Mouse (Mus musculus) embryo, embryonic 9.5 days (tissue): ENCODE measurements around the gene Brd2.
A peak's percentile ranks its signal among the peaks of the same experiment; 100 is the strongest.

Experiments
- DNase-seq: peaks from one replicate; pipeline ENCODE4 v3.0.0-alpha.2; 2017; ENCODE audit errors: extremely low spot score

The Brd2 gene

GRCm38 (mm10) chr17:34088124-34088523 is 34.3 kb downstream of the Brd2 start:
- no peak for DNase-seq

GRCm38 (mm10) chr17:34087386-34087785 is 35.0 kb downstream of the Brd2 start:
- no peak for DNase-seq

DNA sequence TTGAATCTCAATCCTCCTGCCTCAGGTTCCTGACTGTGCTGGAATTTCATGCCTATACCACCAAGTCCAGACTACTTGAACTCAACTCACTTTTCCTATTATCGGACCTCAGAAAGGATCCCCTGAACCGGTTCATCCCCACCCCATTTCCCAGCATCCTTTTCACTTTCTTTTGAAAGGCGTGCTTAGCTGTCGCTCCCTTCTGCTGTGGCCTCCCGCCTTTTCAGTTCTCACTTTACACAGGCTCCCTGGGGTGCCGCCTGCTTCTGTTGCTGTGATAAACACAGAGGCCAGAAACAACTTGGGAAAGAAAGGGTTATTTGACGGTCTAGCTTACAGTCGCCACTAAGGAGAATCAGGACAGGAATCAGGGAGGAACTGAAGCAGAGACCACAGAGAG is 39.3 kb downstream of the Brd2 start:
- DNase-seq, result no peak

- peak; percentile 36 for DNase-seq
These were observed 42.8 kb downstream of the Brd2 start for GRCm38 (mm10) chr17:34079621-34080020.

DNA sequence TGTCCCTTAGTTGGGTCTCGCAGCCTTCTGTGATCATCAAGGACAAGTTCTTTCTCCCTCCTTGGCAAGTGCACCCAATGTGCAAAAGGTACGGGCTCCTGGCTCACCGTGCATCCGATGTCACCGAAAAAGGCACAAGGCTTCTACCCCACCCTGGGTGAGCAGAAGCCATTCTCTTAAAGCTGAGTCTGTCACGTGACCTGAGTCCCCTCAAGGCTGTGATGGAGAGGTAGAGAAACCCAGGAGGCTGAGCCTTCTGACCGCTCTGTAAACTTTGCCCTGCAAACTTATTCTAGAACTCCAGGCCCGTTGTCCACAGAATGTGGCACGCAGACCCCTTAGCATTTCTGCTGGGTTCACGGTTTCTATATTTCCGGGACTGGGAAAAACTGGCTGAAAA is 43.4 kb downstream of the Brd2 start:
- no peak for DNase-seq

DNA sequence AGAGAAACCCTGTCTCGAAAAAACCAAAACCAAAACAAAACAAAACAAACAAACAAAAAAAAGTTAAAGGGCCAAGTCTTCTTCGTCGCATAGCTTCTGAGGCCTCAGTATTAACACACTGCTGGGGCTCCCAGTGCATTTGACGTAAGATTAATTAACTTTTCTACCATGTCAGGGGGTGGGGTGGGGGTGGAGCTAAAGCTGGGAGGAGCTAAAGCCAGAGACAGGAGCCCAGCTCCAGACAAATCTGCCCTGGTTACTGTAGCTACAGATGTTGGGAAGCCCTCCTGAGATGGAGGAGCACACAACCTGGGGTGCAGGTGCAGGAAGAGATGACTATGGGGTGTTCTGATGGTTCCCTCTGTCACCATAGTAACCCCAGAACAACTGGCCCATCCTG is 44.3 kb downstream of the Brd2 start:
- no peak for DNase-seq

DNA sequence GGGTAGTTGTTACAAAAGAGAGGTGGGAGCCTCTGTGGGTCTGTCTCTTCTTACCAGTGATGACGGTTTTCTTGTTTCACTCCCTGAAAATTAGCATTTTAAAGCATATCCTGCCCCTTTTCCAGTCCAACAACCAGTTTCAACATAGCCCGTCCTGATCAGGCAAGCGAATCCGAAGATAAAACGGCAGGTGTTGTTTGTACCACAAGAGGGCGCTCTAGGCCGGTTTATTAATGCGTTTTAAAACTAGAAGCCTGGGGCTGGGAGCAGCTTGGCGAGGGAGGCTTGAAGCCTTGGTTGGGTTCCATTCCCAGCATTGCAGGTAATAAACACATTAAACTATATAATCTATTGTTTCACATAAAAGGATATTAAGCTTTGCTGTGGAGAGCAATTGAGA is 44.9 kb downstream of the Brd2 start:
- DNase-seq, result peak; percentile 82

GRCm38 (mm10) chr17:34075271-34075670 is 47.2 kb downstream of the Brd2 start:
- DNase-seq, result peak; percentile 45

DNA sequence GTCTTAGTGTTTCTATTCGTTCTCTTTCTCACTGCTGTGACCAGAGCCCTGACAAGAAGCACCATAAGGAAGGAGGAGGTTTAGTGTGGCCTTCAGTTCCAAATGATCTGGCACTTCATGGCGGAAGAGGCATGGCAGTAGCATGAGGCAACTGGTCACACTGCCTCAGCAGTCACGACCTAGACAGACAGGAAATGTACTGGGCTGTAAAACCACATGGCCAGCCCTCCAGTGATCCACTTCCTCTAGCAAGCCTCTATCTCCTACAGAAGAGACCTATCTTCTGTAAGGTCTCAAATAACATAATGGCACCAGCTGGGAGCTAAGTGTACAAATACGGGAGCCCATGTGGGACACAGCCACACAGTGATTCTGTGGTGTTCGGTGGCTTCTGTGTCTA is 50.3 kb downstream of the Brd2 start:
- DNase-seq, result no peak

DNA sequence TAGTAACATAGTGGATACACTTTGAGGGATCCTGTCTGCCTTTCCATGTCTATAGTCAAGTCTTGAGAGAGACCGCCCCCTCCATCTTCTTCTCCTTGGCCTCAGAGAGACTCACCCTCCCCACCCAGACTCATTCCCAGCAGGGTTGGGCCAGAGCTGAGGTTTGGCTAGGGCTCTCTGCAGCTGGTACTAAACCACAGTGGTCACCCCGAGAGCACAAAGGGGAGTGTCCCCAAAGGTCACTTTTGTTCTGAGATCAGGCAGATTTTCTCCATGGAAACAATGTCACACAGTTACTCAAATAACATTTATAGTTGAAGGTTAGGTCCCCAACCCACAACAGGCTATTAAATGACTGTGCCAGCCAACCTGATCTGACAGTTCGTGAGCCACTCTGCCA is 53.6 kb downstream of the Brd2 start:
- DNase-seq, result no peak
